8 mouse cellular contexts compared by ENCODE assay signal in the genomic region with DNA sequence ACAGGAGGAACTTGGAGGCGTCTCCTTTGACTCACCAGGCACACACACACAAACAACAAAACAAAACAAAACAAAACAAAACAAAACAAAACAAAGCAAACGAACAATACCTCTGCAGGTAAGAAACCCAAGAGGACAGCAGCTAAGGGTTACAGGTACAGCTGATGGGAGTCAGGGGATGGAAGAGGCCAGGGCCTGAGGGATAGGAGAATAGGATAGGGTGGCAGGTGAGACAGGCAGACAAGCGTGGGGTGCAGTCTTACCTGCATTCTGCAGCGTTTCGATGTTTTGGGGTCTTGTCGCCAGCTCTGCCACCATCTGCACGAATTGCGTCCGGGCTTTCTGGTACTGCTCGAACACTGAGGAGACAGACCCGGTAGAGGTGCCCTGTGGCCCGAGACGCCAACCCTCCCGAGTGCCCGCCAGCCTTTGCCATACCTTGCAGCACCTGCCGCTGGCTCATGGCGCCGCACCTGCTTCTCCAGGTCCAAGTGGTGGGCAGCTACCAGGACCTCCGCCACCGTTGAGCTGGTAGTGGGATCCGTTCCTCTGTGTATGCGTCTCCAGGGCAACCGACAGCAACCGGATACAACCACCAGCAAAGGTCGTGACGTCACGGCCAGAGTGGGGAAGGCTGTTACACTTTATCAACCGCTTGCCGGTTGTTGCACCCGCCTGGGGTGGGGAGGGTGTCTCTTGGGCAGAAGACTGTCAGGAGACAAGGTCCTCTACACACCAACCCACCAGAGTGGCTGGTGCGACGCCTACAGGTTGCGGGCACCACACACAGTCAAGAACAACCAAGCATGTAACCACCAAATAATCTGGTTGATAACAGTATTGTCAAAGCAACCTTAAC. TPM values are rescaled to one million over a fixed set of nuclear protein-coding genes. Genes with fewer than 3 reads are reported as not detected.
DNase-seq lines count a peak whose midpoint lies in the region; ATAC-seq and TF ChIP-seq lines count a peak whose summit lies in the region.

TSS of gene Spag6l (minus strand) at position 700 of the 859 bp plus-strand sequence.

- TF ChIP-seq POLR2A in bone marrow macrophage, adult 2 months (IDR thresholded peaks at IDR 0.05; ENCODE audit: borderline replicate concordance, low read depth, low read length), result no peak

- no peak within 1 kb of the TSS for H3K27ac ChIP-seq in bone marrow macrophage, adult 2 months (ENCODE audit: insufficient read depth, low read depth, low read length)
- H3K27ac ChIP-seq in forebrain, embryonic 16.5 days (ENCODE audit: low read length), result no peak within 1 kb of the TSS
- 0 out of 2 replicates have a peak within 1 kb of the TSS, but pooled peaks have one; percentile 8 for H3K27ac ChIP-seq in left cerebral cortex, adult 2 months

- peak; percentile 98 for ATAC-seq in forebrain, embryonic 16.5 days

- 4% methylated on average over 33 of the region's 33 CpGs for WGBS in forebrain, embryonic 16.5 days

- H3K4me3 ChIP-seq in bone marrow macrophage, adult 2 months (ENCODE audit: insufficient read depth, low read length), result peak within 1 kb of the TSS; percentile 78
- peak within 1 kb of the TSS; percentile 72 for H3K4me3 ChIP-seq in forebrain, embryonic 16.5 days (replicated peaks; ENCODE audit: low read length)
- peak within 1 kb of the TSS; percentile 58 for H3K4me3 ChIP-seq in left cerebral cortex, adult 2 months

- TF ChIP-seq CTCF in bone marrow macrophage, adult 2 months (IDR thresholded peaks at IDR 0.05; ENCODE audit: low read depth, low read length), result no peak
- TF ChIP-seq CTCF in left cerebral cortex, adult 2 months (IDR thresholded peaks at IDR 0.05), result peak; percentile 25

- intact Hi-C loops in left cerebral cortex, adult 2 months (cut with DNase I), result no loop called here

- peak within 1 kb of the TSS; percentile 67 for H3K9ac ChIP-seq in forebrain, embryonic 16.5 days (replicated peaks; ENCODE audit: low read depth, low read length)

- H3K9me3 ChIP-seq in forebrain, embryonic 16.5 days (ENCODE audit: control insufficient read depth, low read length), result no peaks in the 10 kb centered on the region

- H3K27me3 ChIP-seq in forebrain, embryonic 16.5 days (replicated peaks; ENCODE audit: control insufficient read depth, insufficient read depth, low read length), result no peaks in the 10 kb centered on the region

- H3K4me1 ChIP-seq in bone marrow macrophage, adult 2 months (ENCODE audit: control insufficient read depth, insufficient read depth, low read length), result peaks cover 7% of the 10 kb centered on the region
- H3K4me1 ChIP-seq in forebrain, embryonic 16.5 days (replicated peaks; ENCODE audit: control insufficient read depth, insufficient read depth, low read length), result no peaks in the 10 kb centered on the region

- peak within 1 kb of the TSS; percentile 90 for H3K4me2 ChIP-seq in forebrain, embryonic 16.5 days (ENCODE audit: low read length)

- DNase-seq in ES-CJ7 (ENCODE audit: low read depth, low spot score), result peak; percentile 63
- peak; percentile 95 for DNase-seq in induced T-regulatory cell, adult 2 months (ENCODE audit: low read depth)
- DNase-seq in left cerebral cortex, adult 2 months (ENCODE audit: extremely low spot score in 1 of 2, low spot score in 2 of 2), result peak; percentile 46 to 52
- peak; percentile 31 to 50 for DNase-seq in lung, postnatal 4 days
- DNase-seq in retina, postnatal 7 days (ENCODE audit: low read depth, low spot score), result peak; percentile 29
- DNase-seq in thymus, postnatal 4 days, result peak; percentile 88

- H3K36me3 ChIP-seq in forebrain, embryonic 16.5 days (ENCODE audit: control insufficient read depth, insufficient read depth), result no peaks in the 10 kb centered on the region

RNA-seq across cellular contexts. Expression of gene Spag6l, which starts in this region (rescaled TPM):
- not detected in 2 replicates for polyA plus RNA-seq in bone marrow macrophage, adult 2 months (2012; ENCODE audit: insufficient read depth, insufficient read length, missing spikeins)
- 10.3 and 12.5 TPM in 2 replicates for polyA plus RNA-seq in forebrain, embryonic 16.5 days (2015; fragmentation: Nextera tagmentation; extraction: Ambion mirVana)
- 1 to 10 TPM; 6.2 to 7.0 TPM for total RNA-seq in left cerebral cortex, adult 2 months (2021)

Comparison
In these comparisons a context has a peak if more than half of its experiments do, and no peak if none do; other contexts are left out.
1. DNase-seq: peak in every context shown above with its lines; median percentile 95 in induced T-regulatory cell, adult 2 months; 88 in thymus, postnatal 4 days; 63 in ES-CJ7; 49 in left cerebral cortex, adult 2 months; 40 in lung, postnatal 4 days; 29 in retina, postnatal 7 days.